Mouse (Mus musculus) cerebellum, adult 2 months (tissue): Measurements from ENCODE around the gene Mical1.

ENCODE experiments used
- CTCF ChIP-seq: fragments of 200-500 bp; IDR thresholded peaks from 2 replicates; pipeline ENCODE4 v1.5.1; 2011; ENCODE audit warnings: low read depth, mild to moderate bottlenecking, control low read depth, low read length, moderate library complexity, borderline replicate concordance; ENCODE audit not compliant: insufficient read depth
- POLR2A ChIP-seq: fragments of 200-500 bp; IDR thresholded peaks from 2 replicates; pipeline ENCODE4 v1.6.1; 2011; ENCODE audit warnings: low read length, control low read depth, borderline replicate concordance; ENCODE audit not compliant: insufficient read depth

DNA sequence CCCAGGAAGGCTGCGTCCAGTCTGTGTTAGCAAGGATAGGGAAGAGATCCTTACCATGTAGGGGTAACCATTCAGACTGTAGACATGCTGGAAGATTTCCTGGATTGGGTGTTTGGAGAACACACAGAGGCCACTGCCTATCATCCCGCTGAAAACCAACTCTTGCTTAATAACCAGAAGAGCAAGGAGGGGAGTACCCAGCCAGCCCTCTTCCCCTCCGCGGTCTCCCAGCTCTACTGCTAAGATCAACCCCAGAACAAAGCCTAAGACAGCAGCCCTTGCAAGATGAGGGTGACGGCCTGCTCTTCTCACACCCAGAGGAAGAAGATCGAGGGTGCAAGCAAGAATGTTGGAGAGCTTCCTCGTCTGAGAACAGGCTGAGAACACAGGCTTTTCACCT lies 12.8 kb downstream of the Mical1 start:
- TF ChIP-seq CTCF (no peak), POLR2A (no peak)
